Mouse (Mus musculus): ENCODE measurements at regions not wholly inside any gene's neighbourhood (a gene's known extent, or its start where the extent isn't known, plus 50 kb on each side); places are given as distances from the start of the nearest gene placed in this dataset.

DNA sequence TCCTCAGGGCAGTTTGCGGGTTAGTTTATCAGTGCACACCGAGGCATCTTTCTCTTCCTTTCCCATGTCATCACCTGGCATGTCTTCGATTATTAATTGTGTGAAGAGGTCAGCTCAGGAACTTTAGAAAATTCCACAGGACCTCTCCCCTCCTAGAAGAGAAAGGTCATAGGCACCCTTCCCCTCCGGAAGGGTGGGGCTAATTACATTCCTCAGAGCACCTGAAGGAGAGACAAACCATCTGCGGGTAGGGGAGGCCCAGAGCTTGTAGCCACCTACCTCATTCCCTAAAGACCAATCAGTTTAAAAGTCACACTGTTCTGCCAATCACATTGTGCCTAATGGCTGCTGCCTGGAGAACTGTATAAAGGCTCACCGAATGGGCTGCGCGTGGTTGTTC, 114.9 kb upstream of the 9330182O14Rik start:
- H3K4me2 ChIP-seq (ENCODE audit: insufficient read depth, low read depth, poor library complexity, severe bottlenecking), result no peak overlapping the region

GRCm38 (mm10) chr15:40020097-40020496, 114.1 kb upstream of the 9330182O14Rik start:
- in situ Hi-C loops (cut with MboI; ENCODE audit: low pct_ligation_motif_present, low pct_unique_long_range_greater_than_20kb, low sequenced_read_pairs), result no loop called here
- Histone ChIP-seq H3K9me3 (replicated peaks; ENCODE audit: low read length) (peaks cover 68% of the 10 kb centered on the region), H3K4me3 (replicated peaks in 1 of 3; ENCODE audit: low read depth in 2 of 3, low read length in 2 of 3, poor library complexity in 1 of 3) (no peak overlapping the region), H3K27me3 (replicated peaks) (no peaks in the 10 kb centered on the region), H3K36me3 (replicated peaks in 1 of 2; ENCODE audit: control insufficient read depth in 1 of 2, insufficient read depth in 1 of 2, low read length in 1 of 2) (no peaks in the 10 kb centered on the region), H3K9ac (ENCODE audit: insufficient read depth, low read depth) (no peak overlapping the region), H3K4me2 (ENCODE audit: insufficient read depth, low read depth, poor library complexity, severe bottlenecking) (no peak overlapping the region), H3K4me1 (ENCODE audit: control insufficient read depth in 1 of 2, insufficient read depth in 2 of 2) (no peaks in the 10 kb centered on the region), H3K79me2 (replicated peaks; ENCODE audit: control insufficient read depth, extremely low read depth, insufficient read depth, poor library complexity, severe bottlenecking) (no peaks in the 10 kb centered on the region), H3K27ac (ENCODE audit: insufficient read depth, low read depth) (no peak overlapping the region)
- TF ChIP-seq CHD1 (IDR thresholded peaks at IDR 0.05; ENCODE audit: low read depth, low read length), result no peak
- TF ChIP-seq RCOR1 (conservative IDR thresholded peaks at IDR 0.05; ENCODE audit: low read depth, low read length), result no peak
- no peak for TF ChIP-seq RAD21 (IDR thresholded peaks at IDR 0.05; ENCODE audit: low read depth, low read length)
- dilution Hi-C loops (cut with MboI; ENCODE audit: extremely low pct_ligation_motif_present, extremely low pct_unique_long_range_greater_than_20kb, low sequenced_read_pairs), result no loop called here
- no peak for DNase-seq (ENCODE audit: extremely low read depth)

More for the DNA sequence above, 114.9 kb upstream of the 9330182O14Rik start:
- TF ChIP-seq MEF2A (IDR thresholded peaks at IDR 0.05; ENCODE audit: borderline replicate concordance, low read depth, low read length) (no peak), CHD2 (IDR thresholded peaks at IDR 0.05; ENCODE audit: low read length) (no peak), MAX (IDR thresholded peaks at IDR 0.05; ENCODE audit: low read length) (no peak), USF2 (conservative IDR thresholded peaks at IDR 0.05; ENCODE audit: low read depth, low read length) (no peak), JUND (conservative IDR thresholded peaks at IDR 0.05; ENCODE audit: low read depth, low read length) (no peak), POLR2A (IDR thresholded peaks at IDR 0.05; ENCODE audit: low read depth, low read length) (no peak), MAFK (IDR thresholded peaks at IDR 0.05; ENCODE audit: insufficient replicate concordance, low read length) (no peak), MXI1 (IDR thresholded peaks at IDR 0.05; ENCODE audit: low read depth, low read length) (no peak)
- in situ Hi-C loops (cut with MboI; ENCODE audit: low pct_ligation_motif_present, low pct_unique_long_range_greater_than_20kb, low sequenced_read_pairs), result no loop called here
- peaks cover 67% of the 10 kb centered on the region for H3K9me3 ChIP-seq (replicated peaks; ENCODE audit: low read length)
- H3K4me3 ChIP-seq (replicated peaks in 1 of 3; ENCODE audit: low read depth in 2 of 3, low read length in 2 of 3, poor library complexity in 1 of 3), result no peak overlapping the region
- H3K27ac ChIP-seq (ENCODE audit: insufficient read depth, low read depth), result no peak overlapping the region
- dilution Hi-C loops (cut with MboI; ENCODE audit: extremely low pct_ligation_motif_present, extremely low pct_unique_long_range_greater_than_20kb, low sequenced_read_pairs), result no loop called here
- H3K36me3 ChIP-seq (replicated peaks in 1 of 2; ENCODE audit: control insufficient read depth in 1 of 2, insufficient read depth in 1 of 2, low read length in 1 of 2), result no peaks in the 10 kb centered on the region
- no peaks in the 10 kb centered on the region for H3K4me1 ChIP-seq (ENCODE audit: control insufficient read depth in 1 of 2, insufficient read depth in 2 of 2)
- H3K9ac ChIP-seq (ENCODE audit: insufficient read depth, low read depth), result no peak overlapping the region
- no peaks in the 10 kb centered on the region for H3K27me3 ChIP-seq (replicated peaks)
- H3K79me2 ChIP-seq (replicated peaks; ENCODE audit: control insufficient read depth, extremely low read depth, insufficient read depth, poor library complexity, severe bottlenecking), result no peaks in the 10 kb centered on the region
- DNase-seq (ENCODE audit: extremely low read depth), result no peak

DNA sequence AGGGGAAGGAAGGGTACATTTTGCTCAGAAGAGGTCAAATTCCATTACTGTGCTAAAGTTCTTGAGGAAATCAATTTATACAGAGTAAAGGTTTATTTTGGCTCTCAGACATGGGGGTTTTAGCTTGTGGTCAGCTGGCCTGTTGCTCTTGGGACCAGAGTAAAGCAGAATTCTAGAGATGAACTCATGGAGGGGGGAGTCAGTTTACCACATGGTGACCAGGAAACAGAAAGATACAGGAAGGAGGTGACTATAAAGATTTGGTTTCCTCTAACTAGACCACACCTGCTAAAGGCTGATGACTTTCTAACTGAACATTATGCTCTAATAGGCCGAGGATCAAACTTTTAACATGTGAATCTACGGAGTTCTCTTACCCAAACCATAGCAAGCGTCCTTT, 113.5 kb upstream of the 9330182O14Rik start:
- Histone ChIP-seq H3K4me3 (replicated peaks in 1 of 3; ENCODE audit: low read depth in 2 of 3, low read length in 2 of 3, poor library complexity in 1 of 3) (no peak overlapping the region), H3K79me2 (replicated peaks; ENCODE audit: control insufficient read depth, extremely low read depth, insufficient read depth, poor library complexity, severe bottlenecking) (no peaks in the 10 kb centered on the region), H3K9me3 (replicated peaks; ENCODE audit: low read length) (peaks cover 68% of the 10 kb centered on the region), H3K4me1 (ENCODE audit: control insufficient read depth in 1 of 2, insufficient read depth in 2 of 2) (no peaks in the 10 kb centered on the region), H3K27ac (ENCODE audit: insufficient read depth, low read depth) (no peak overlapping the region), H3K36me3 (replicated peaks in 1 of 2; ENCODE audit: control insufficient read depth in 1 of 2, insufficient read depth in 1 of 2, low read length in 1 of 2) (no peaks in the 10 kb centered on the region), H3K4me2 (ENCODE audit: insufficient read depth, low read depth, poor library complexity, severe bottlenecking) (no peak overlapping the region), H3K9ac (ENCODE audit: insufficient read depth, low read depth) (no peak overlapping the region), H3K27me3 (replicated peaks) (no peaks in the 10 kb centered on the region)
- DNase-seq (ENCODE audit: extremely low read depth), result no peak
- in situ Hi-C loops (cut with MboI; ENCODE audit: low pct_ligation_motif_present, low pct_unique_long_range_greater_than_20kb, low sequenced_read_pairs) (no loop called here), dilution Hi-C loops (cut with MboI; ENCODE audit: extremely low pct_ligation_motif_present, extremely low pct_unique_long_range_greater_than_20kb, low sequenced_read_pairs) (no loop called here)
- no peak for TF ChIP-seq NRF1 (IDR thresholded peaks at IDR 0.05; ENCODE audit: low read depth, low read length)
- TF ChIP-seq NELFE (IDR thresholded peaks at IDR 0.05; ENCODE audit: low read depth, low read length), result no peak
- no peak for TF ChIP-seq RCOR1 (conservative IDR thresholded peaks at IDR 0.05; ENCODE audit: low read depth, low read length)
- no peak for TF ChIP-seq CHD2 (IDR thresholded peaks at IDR 0.05; ENCODE audit: low read length)
- TF ChIP-seq JUND (conservative IDR thresholded peaks at IDR 0.05; ENCODE audit: low read depth, low read length), result no peak
- no peak for TF ChIP-seq TBP (conservative IDR thresholded peaks at IDR 0.05; ENCODE audit: low read depth, low read length)
- TF ChIP-seq CHD1 (IDR thresholded peaks at IDR 0.05; ENCODE audit: low read depth, low read length), result no peak
- TF ChIP-seq E2F4 (IDR thresholded peaks at IDR 0.05; ENCODE audit: insufficient replicate concordance, low read depth, low read length), result no peak
- no peak for TF ChIP-seq TCF12 (IDR thresholded peaks at IDR 0.05; ENCODE audit: low read depth, low read length)

Data from CH12.LX (cell line).